Mouse (Mus musculus) olfactory bulb, adult 2 months (tissue): Measurements from ENCODE around the gene Spon2.

Experiments used
- CTCF ChIP-seq: fragments of 200-500 bp; IDR thresholded peaks from 2 replicates; pipeline ENCODE4 v1.5.1; 2012; ENCODE audit warnings: low read depth, mild to moderate bottlenecking, low read length, moderate library complexity; ENCODE audit not compliant: insufficient read depth
- POLR2A ChIP-seq: fragments of 200-500 bp; IDR thresholded peaks from 2 replicates; pipeline ENCODE4 v1.6.1; 2012; ENCODE audit warnings: mild to moderate bottlenecking, low read depth, low read length, moderate library complexity; ENCODE audit not compliant: insufficient read depth

- TF ChIP-seq CTCF: no peak
- TF ChIP-seq POLR2A: no peak
Observed at GRCm38 (mm10) chr5:33222841-33223744, 4.8 kb upstream of the Spon2 start.
